ENCODE assay signal across 16 mouse cellular contexts in genomic region chr17:34507591-34507990, GRCm38 (mm10). TPM values are rescaled to one million over a fixed set of nuclear protein-coding genes. Genes with fewer than 3 reads are reported as not detected.
DNase-seq lines count a peak whose midpoint lies in the region.
"Had no signal": no experiment of that assay in that cellular context is flagged by ENCODE, and none has a peak within 500 bp of the region (broad histone marks: within the 10 kb centered on the region; RNA-seq: fewer than 3 reads in every experiment).

No protein-coding gene starts in this region.

- intact Hi-C loops in gastrocnemius, postnatal 36 days (cut with DNase I): no loop called here

- peak; percentile 6 for DNase-seq in gastrocnemius, postnatal 25 days
- DNase-seq in gastrocnemius, postnatal 36 days: no peak
- peak; percentile 9 to 69 for DNase-seq in heart, adult 9 months (ENCODE audit: low spot score in 2 of 2)
- no peak for DNase-seq in heart, postnatal 4 days
- peak; percentile 26 for DNase-seq in testis, postnatal 14 days (ENCODE audit: low spot score)
- no peak for DNase-seq in testis, postnatal 10 days (ENCODE audit: low spot score)
- DNase-seq: adrenal gland, adult 2 months; adrenal gland, postnatal 36 days; cerebellum, adult 2 months; cerebellum, postnatal 10 days; forebrain, postnatal 0 days; kidney, adult 2 months had no signal

RNA-seq across cellular contexts. Expression of gene Btnl6, which starts 9.6 kb away (rescaled TPM):
- total RNA-seq in gastrocnemius, postnatal 25 days (2021): not detected
- not detected for total RNA-seq in gastrocnemius, postnatal 36 days (2021)
- total RNA-seq in heart, postnatal 4 days (2021): not detected
- total RNA-seq: adrenal gland, adult 2 months; adrenal gland, postnatal 36 days; ES-E14; forebrain, postnatal 0 days; gastrocnemius, adult 8-10 months; heart, adult 2 months; hematopoietic stem cell, adult 5-6 weeks had no signal

RNA-seq across cellular contexts. Expression of gene Btnl4, which starts 30.5 kb away (rescaled TPM):
- total RNA-seq in gastrocnemius, postnatal 25 days (2021): not detected
- not detected for total RNA-seq in gastrocnemius, postnatal 36 days (2021)
- not detected for total RNA-seq in heart, postnatal 4 days (2021)
- total RNA-seq: adrenal gland, adult 2 months; adrenal gland, postnatal 36 days; ES-E14; forebrain, postnatal 0 days; gastrocnemius, adult 8-10 months; heart, adult 2 months; hematopoietic stem cell, adult 5-6 weeks had no signal

RNA-seq across cellular contexts. Expression of gene Notch4, which starts 56.5 kb away (rescaled TPM):
- total RNA-seq in gastrocnemius, postnatal 25 days (2021): 10 to 100 TPM; 11.3 to 12.4 TPM
- total RNA-seq in gastrocnemius, postnatal 36 days (2021): 10 to 100 TPM; 11.0 to 14.0 TPM
- 10 to 100 TPM; 29.2 to 39.3 TPM for total RNA-seq in heart, postnatal 4 days (2021)

Comparison
In these comparisons a context has a peak if more than half of its experiments do, and no peak if none do; other contexts are left out.
1. DNase-seq: peak in gastrocnemius, postnatal 25 days (single experiment), heart, adult 9 months (2 of 2) and testis, postnatal 14 days (single experiment); none in gastrocnemius, postnatal 36 days (0 of 2), heart, postnatal 4 days (single experiment) and testis, postnatal 10 days (single experiment).